Mouse (Mus musculus) midbrain, postnatal 0 days (tissue): ENCODE results near the gene Rbm7. TPM values are rescaled to one million over a fixed set of nuclear protein-coding genes. Genes with fewer than 3 reads are reported as not detected.
A peak's percentile ranks its signal among the peaks of the same experiment; 100 is the strongest.

Source experiments
- ATAC-seq: fragments of 200-750 bp; cut with Nextera tagmentation; 2 replicates; pipeline ENCODE4 v1.8.0; 2017; ENCODE audit warnings: moderate number of reproducible peaks, mild to moderate bottlenecking, moderate TSS enrichment, moderate library complexity; ENCODE audit not compliant: low FRiP score
- DNase-seq: peaks from one replicate; pipeline ENCODE4 v3.0.0-alpha.2; 2015; ENCODE audit warnings: low spot score
- H3K27ac ChIP-seq: fragments of 300-500 bp; sonication (generic); 2 replicates; pipeline ENCODE4 v1.5.1; 2014; ENCODE audit warnings: low read depth, mild to moderate bottlenecking, low read length, mixed read lengths
- H3K27me3 ChIP-seq: fragments of 300-500 bp; sonication (generic); 2 replicates; pipeline ENCODE4 v1.6.1; 2014; ENCODE audit warnings: low read length, control low read depth, mixed read lengths; ENCODE audit not compliant: insufficient read depth
- H3K36me3 ChIP-seq: fragments of 300-500 bp; sonication (generic); 2 replicates; pipeline ENCODE4 v1.6.1; 2014; ENCODE audit warnings: low read length, control low read depth, mixed read lengths; ENCODE audit not compliant: insufficient read depth
- H3K4me1 ChIP-seq: fragments of 300-500 bp; sonication (generic); 2 replicates; pipeline ENCODE4 v1.6.1; 2014; ENCODE audit warnings: mild to moderate bottlenecking, control low read depth, antibody characterized with exemption, low read length, mixed read lengths; ENCODE audit not compliant: insufficient read depth
- H3K4me2 ChIP-seq: fragments of 300-500 bp; sonication (generic); 2 replicates; pipeline ENCODE4 v1.6.1; 2014; ENCODE audit warnings: low read depth, mild to moderate bottlenecking, low read length, mixed read lengths; ENCODE audit not compliant: poor library complexity, severe bottlenecking
- H3K4me3 ChIP-seq: fragments of 300-500 bp; sonication (generic); 2 replicates; pipeline ENCODE4 v1.5.1; 2014; ENCODE audit warnings: low read depth, mild to moderate bottlenecking, low read length, moderate library complexity
- H3K9ac ChIP-seq: fragments of 300-500 bp; sonication (generic); replicated peaks from 2 replicates; pipeline ENCODE4 v1.6.1; 2014; ENCODE audit warnings: mild to moderate bottlenecking, low read length, moderate library complexity, mixed read lengths; ENCODE audit not compliant: poor library complexity, severe bottlenecking
- H3K9me3 ChIP-seq: fragments of 300-500 bp; sonication (generic); 2 replicates; pipeline ENCODE4 v1.6.1; 2016; ENCODE audit warnings: low read length, control low read depth
- CTCF ChIP-seq: IDR thresholded peaks from 2 replicates; pipeline ENCODE4 v1.5.1; 2016; ENCODE audit warnings: antibody characterized with exemption, mild to moderate bottlenecking
- WGBS: fragments of 180-500 bp; shearing (Covaris S2); extraction: QIAGEN DNeasy Blood & Tissue Kit; methylation state at CpG from one replicate; pipeline ENCODE4 v1.1.7; 2014; 5-methylcytosine and 5-hydroxymethylcytosine counted together
- polyA plus RNA-seq: library from polyadenylated mRNA; unstranded; fragments of >200 nt; fragmentation: Nextera tagmentation; extraction: Ambion mirVana; gene quantifications from 2 replicates; pipeline ENCODE4 v1.2.1, GENCODE M21; 2015
- total RNA-seq: library from RNA; depleted of rRNA; stranded (reverse); fragments of >200 nt; gene quantifications from 2 replicates; pipeline ENCODE4 v1.2.3, GENCODE M21; 2014

Gene Rbm7
- total and polyA plus RNA-seq, 2 experiments from 2014 or later = 36.9 to 70.8 TPM

DNA sequence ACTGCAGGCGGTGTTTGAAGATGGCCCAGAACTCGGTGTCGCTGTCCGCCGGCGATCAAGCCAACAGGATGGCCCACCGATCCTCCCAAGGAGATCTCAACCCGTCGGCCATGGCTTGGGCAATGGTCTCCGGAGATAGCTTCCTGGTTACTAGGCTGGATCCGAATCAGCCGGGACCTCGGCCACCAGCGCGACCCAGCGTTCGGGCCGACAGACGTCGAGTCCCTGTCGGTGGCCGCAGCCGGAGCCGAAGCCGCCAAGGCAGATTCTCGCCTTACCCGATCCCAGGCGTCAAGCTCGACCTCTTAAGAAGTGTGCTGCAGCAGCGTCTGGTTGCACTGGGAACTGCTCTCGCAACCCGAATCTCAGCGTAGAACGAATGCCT is 441 bp upstream of the Rbm7 start:
- Histone ChIP-seq H3K27ac (peak overlapping the region; percentile 97), H3K4me1 (peaks cover 4% of the 10 kb centered on the region; the same call in 1 of the 2 replicates), H3K36me3 (peaks cover 14% of the 10 kb centered on the region), H3K27me3 (no peaks in the 10 kb centered on the region), H3K9ac (peak overlapping the region; percentile 86), H3K9me3 (no peaks in the 10 kb centered on the region), H3K4me2 (peak overlapping the region; percentile 83), H3K4me3 (peak overlapping the region; percentile 85)
- ATAC-seq (peak; percentile 71), DNase-seq (no peak)
- 3% methylated on average over 34 of the region's 34 CpGs for WGBS
- TF ChIP-seq CTCF = no peak

DNA sequence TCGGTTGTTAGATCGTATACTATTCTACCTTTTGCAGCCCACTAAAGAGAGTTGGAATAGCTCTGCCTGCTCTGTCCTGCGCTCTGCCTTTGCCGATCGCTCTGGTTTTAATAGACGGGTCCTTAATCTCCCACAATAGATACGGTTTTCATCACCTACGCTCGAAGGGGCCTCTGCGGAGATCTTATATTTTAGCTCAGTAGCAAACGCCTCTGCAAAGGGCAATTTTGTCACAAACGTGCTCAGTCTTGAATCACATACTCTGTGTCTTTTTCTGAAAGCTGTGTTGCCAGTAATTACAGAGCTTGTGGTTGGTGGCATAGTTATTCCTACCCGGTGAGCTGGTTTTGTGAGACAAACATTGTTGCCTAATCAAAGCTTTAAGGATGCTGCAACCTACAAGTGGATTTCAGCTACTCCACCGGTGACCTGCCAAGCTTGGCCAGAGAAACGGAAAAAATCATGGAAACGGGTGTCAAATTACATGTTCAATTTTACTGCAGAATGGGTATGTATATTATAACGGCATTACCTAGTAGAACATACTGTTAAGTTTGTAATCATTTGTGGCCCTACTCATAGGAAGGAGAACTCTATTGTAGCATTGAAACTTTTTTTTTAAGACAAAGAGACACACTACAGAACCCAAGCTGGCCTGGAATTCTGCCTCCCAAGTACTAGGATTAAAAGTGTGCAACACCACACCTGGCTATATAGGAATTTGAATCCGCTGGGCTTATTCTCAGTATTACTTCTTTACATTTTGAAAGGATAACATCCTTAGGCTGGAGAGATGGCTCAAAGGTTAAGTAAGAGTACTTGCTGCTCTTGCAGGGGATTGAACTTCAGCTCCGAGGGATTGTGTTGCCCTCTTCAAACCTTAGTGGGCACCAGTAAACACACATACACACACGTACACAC is 13.6 kb downstream of the Rbm7 start:
- DNase-seq (no peak), ATAC-seq (no peak)
- Histone ChIP-seq H3K36me3 (peaks cover 6% of the 10 kb centered on the region; the same call in 1 of the 2 replicates), H3K9ac (no peak overlapping the region), H3K27me3 (no peaks in the 10 kb centered on the region), H3K4me1 (0 out of 2 replicates have a peak, but pooled peaks cover 6% of the 10 kb centered on the region), H3K4me3 (peak overlapping the region; percentile 65), H3K9me3 (no peaks in the 10 kb centered on the region), H3K4me2 (peak overlapping the region; percentile 85), H3K27ac (no peak overlapping the region)
- no peak for TF ChIP-seq CTCF
- WGBS = 33% methylated on average over 20 of the region's 20 CpGs

DNA sequence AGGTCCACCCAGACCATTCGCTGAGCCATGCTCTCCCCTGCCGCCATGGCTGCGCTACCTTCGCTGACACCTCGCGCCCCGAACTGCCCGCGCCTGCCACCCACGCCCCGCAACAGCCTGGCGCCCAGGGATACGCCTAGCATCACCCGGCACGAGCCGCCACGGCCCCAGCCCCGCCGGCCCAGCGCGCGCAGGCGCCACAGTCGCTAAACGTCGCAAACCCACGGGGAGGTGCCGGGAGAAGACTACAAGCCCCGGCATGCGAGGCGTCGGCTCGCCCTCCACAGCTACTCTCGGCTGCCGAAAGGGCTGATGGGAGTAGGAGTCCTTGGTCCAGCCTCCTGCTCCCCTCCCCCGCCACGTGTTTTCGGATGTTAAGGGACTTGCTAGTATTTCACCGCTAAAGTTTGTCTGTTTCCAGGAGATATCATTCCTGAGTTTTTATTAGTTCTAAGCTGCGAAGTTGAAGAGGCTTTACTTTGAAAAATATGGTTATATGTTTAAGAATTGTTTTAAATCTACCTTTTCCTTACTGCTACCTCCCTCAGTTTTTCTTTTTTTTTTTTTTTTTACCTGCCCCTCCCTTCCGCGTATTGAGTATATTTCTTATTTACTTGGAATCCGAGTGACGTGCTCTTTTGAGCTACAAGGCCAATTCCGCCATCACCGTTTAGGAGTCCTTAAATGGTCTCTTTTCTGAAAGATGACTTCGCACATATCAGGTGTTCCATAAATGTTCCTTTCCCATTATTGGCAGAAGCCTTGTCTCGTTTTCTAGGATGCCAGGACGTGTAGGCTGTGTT is 14.5 kb downstream of the Rbm7 start, which contains the start of gene Rexo2:
Rexo2 (minus strand) TSS at position 213 of the 803 bp plus-strand sequence.
- no peaks in the 10 kb centered on the region for H3K9me3 ChIP-seq
- H3K9ac ChIP-seq = peak within 1 kb of the TSS; percentile 50
- ATAC-seq (peak; percentile 99), DNase-seq (peak; percentile 97)
- H3K36me3 ChIP-seq = peaks cover 6% of the 10 kb centered on the region; the same call in 1 of the 2 replicates
- peak within 1 kb of the TSS; percentile 85 for H3K4me2 ChIP-seq
- H3K27ac ChIP-seq = no peak within 1 kb of the TSS
- TF ChIP-seq CTCF = no peak
- 2% methylated on average over 49 of the region's 49 CpGs for WGBS
- 0 out of 2 replicates have a peak, but pooled peaks cover 6% of the 10 kb centered on the region for H3K4me1 ChIP-seq
- H3K4me3 ChIP-seq = peak within 1 kb of the TSS; percentile 65
- no peaks in the 10 kb centered on the region for H3K27me3 ChIP-seq

DNA sequence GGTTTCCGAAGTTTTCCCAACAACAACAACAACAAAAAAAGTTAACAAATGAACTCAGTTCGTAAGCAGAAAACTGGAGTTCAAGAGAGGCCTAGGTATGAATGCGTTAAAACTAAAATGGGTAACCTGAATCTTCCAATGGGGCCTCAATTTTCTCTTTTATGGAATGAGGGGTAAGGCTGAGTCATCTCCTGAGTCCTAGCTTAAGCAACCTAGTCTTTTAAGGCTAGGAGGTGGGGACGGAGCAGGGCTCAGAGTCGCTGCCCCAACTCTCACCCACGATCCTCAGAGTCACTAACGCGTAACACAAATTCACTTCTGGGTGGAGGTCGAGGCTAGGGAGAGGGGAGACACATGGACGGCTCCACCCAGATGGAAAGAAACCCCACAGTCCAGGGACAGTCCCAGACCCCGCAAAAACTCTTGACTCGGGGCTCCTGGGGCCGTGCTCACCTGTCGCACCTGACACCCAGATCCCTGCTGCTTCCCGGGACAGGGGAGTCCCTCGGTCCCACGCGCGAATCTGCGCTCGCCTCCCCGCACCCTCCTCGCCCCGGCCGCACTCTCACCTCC is 15.2 kb downstream of the Rbm7 start:
- peaks cover 3% of the 10 kb centered on the region for H3K36me3 ChIP-seq
- DNase-seq (no peak), ATAC-seq (peak; percentile 62; the same call in 1 of the 2 replicates)
- H3K4me1 ChIP-seq = 0 out of 2 replicates have a peak, but pooled peaks cover 6% of the 10 kb centered on the region
- no peaks in the 10 kb centered on the region for H3K27me3 ChIP-seq
- no peak overlapping the region for H3K27ac ChIP-seq
- 7% methylated on average over 23 of the region's 25 CpGs for WGBS
- H3K4me2 ChIP-seq = peak overlapping the region; percentile 85
- H3K9me3 ChIP-seq = no peaks in the 10 kb centered on the region
- peak overlapping the region; percentile 65 for H3K4me3 ChIP-seq
- peak overlapping the region; percentile 50 for H3K9ac ChIP-seq
- TF ChIP-seq CTCF = no peak

DNA sequence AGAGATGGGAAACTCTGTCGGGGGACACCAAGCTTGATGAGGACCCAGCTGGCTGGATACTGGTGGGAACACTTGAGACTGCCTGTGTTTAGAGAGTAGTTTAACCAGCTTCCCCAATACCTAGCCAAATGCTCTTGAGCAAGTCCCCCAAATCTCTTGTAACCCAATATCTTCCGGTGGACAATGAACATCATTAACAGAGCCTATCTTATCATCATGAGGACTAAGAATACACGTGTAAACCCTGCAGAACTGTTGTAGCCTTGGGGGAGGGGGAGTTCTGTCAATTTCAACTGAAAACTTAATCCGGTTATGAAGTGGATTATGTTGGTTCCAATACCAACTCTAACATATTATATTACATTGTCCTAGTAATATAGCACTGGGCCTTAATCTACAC is 16.3 kb downstream of the Rbm7 start:
- Histone ChIP-seq H3K4me3 (no peak overlapping the region), H3K27ac (no peak overlapping the region), H3K36me3 (peaks cover 8% of the 10 kb centered on the region), H3K9me3 (no peaks in the 10 kb centered on the region), H3K4me2 (no peak overlapping the region), H3K9ac (no peak overlapping the region), H3K27me3 (no peaks in the 10 kb centered on the region), H3K4me1 (0 out of 2 replicates have a peak, but pooled peaks cover 6% of the 10 kb centered on the region)
- WGBS = 96% methylated on average over 4 of the region's 4 CpGs
- no peak for DNase-seq
- ATAC-seq = no peak
- TF ChIP-seq CTCF = no peak
